Mouse (Mus musculus): ENCODE results near the gene Ube2t.

- TF ChIP-seq ZC3H11A (IDR thresholded peaks at IDR 0.05; ENCODE audit: borderline replicate concordance, low read depth, low read length) (no peak), HCFC1 (IDR thresholded peaks at IDR 0.05; ENCODE audit: borderline replicate concordance, insufficient read depth, low read length) (no peak), ZNF384 (IDR thresholded peaks at IDR 0.05; ENCODE audit: low read depth, low read length) (no peak)
Measured at GRCm38 (mm10) chr1:134938233-134938632, 24.1 kb upstream of the Ube2t start.

All from ES-E14 (cell line).